Mouse (Mus musculus) liver, embryonic 16.5 days (tissue): ENCODE results near the gene Dagla. TPM values are rescaled to one million over a fixed set of nuclear protein-coding genes. Genes with fewer than 3 reads are reported as not detected.

Source experiments
- ATAC-seq: fragments of 200-750 bp; cut with Nextera tagmentation; 2 replicates; pipeline ENCODE4 v1.8.0; 2017; ENCODE audit warnings: low read depth, mild to moderate bottlenecking, moderate number of reproducible peaks, moderate library complexity
- H3K27ac ChIP-seq: fragments of 300-500 bp; sonication (generic); 2 replicates; pipeline ENCODE4 v1.5.1; 2014; ENCODE audit warnings: mild to moderate bottlenecking, low read length
- H3K27me3 ChIP-seq: fragments of 300-500 bp; sonication (generic); 2 replicates; pipeline ENCODE4 v1.6.1; 2014; ENCODE audit warnings: low read depth, low read length, mixed read lengths; ENCODE audit not compliant: control insufficient read depth, insufficient read depth
- H3K36me3 ChIP-seq: fragments of 300-500 bp; sonication (generic); 2 replicates; pipeline ENCODE4 v1.6.1; 2014; ENCODE audit warnings: mild to moderate bottlenecking; ENCODE audit not compliant: control insufficient read depth, insufficient read depth
- H3K4me1 ChIP-seq: fragments of 300-500 bp; sonication (generic); 2 replicates; pipeline ENCODE4 v1.6.1; 2014; ENCODE audit warnings: low read depth, low read length, mixed read lengths; ENCODE audit not compliant: control insufficient read depth
- H3K4me2 ChIP-seq: fragments of 300-500 bp; sonication (generic); 2 replicates; pipeline ENCODE4 v1.6.1; 2014; ENCODE audit warnings: low read depth, low read length, mixed read lengths
- H3K4me3 ChIP-seq: fragments of 300-500 bp; sonication (generic); 2 replicates; pipeline ENCODE4 v1.5.1; 2014; ENCODE audit warnings: low read depth, mild to moderate bottlenecking, low read length
- H3K9ac ChIP-seq: fragments of 300-500 bp; sonication (generic); 2 replicates; pipeline ENCODE4 v1.6.1; 2014; ENCODE audit warnings: low read depth, low read length
- H3K9me3 ChIP-seq: fragments of 300-500 bp; sonication (generic); replicated peaks from 2 replicates; pipeline ENCODE4 v1.6.1; 2016; ENCODE audit warnings: low read length; ENCODE audit not compliant: control insufficient read depth
- WGBS: fragments of 180-500 bp; shearing (Covaris S2); extraction: QIAGEN DNeasy Blood & Tissue Kit; methylation state at CpG from one replicate; pipeline ENCODE4 v1.1.7; 2014; ENCODE audit not compliant: insufficient replicate concordance; 5-methylcytosine and 5-hydroxymethylcytosine counted together
- polyA plus RNA-seq: library from polyadenylated mRNA; unstranded; fragments of >200 nt; fragmentation: Nextera tagmentation; extraction: Ambion mirVana; gene quantifications from 2 replicates; pipeline ENCODE4 v1.2.1, GENCODE M21; 2015

Gene Dagla
- polyA plus RNA-seq, 1 experiment from 2014 or later, result 0.32 TPM

- Histone ChIP-seq H3K4me3 (no peak overlapping the region), H3K36me3 (no peaks in the 10 kb centered on the region), H3K4me2 (no peak overlapping the region), H3K9me3 (no peaks in the 10 kb centered on the region), H3K27me3 (peaks cover 22% of the 10 kb centered on the region), H3K9ac (no peak overlapping the region), H3K4me1 (no peaks in the 10 kb centered on the region; the same call in none of the 2 replicates), H3K27ac (no peak overlapping the region)
- no peak for ATAC-seq
- WGBS, result 70% methylated on average over 3 of the region's 3 CpGs
Measured at GRCm38 (mm10) chr19:10302852-10303251, 1.8 kb downstream of the Dagla start.

DNA sequence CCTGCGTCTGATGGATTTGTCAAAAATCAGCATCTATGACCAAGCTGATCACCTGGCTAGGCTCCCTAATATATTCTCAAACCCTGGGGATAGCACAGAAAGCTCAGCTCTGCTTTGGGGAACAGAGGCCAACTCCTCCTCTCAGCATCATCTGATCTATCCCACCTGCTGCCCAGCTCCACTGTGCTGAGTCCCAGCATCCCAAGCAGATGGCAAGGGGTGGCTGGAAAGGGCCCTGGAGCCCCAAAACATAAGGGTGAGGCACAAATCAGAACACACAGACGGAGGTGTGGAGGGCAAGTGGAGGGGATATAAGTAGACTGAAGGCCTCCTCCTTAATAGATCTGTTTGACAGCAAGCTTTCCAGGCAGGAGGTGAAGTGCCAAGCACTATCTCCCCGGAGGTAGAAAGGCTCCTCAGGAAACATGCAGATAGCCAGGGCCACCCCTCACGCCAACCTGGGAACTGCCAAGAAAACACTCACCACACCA, 2.8 kb downstream of the Dagla start:
- Histone ChIP-seq H3K4me1 (no peaks in the 10 kb centered on the region; the same call in none of the 2 replicates), H3K27ac (no peak overlapping the region), H3K4me3 (no peak overlapping the region), H3K9me3 (no peaks in the 10 kb centered on the region), H3K36me3 (no peaks in the 10 kb centered on the region), H3K9ac (no peak overlapping the region), H3K27me3 (peaks cover 22% of the 10 kb centered on the region), H3K4me2 (no peak overlapping the region)
- 57% methylated on average over 4 of the region's 4 CpGs for WGBS
- ATAC-seq, result no peak

DNA sequence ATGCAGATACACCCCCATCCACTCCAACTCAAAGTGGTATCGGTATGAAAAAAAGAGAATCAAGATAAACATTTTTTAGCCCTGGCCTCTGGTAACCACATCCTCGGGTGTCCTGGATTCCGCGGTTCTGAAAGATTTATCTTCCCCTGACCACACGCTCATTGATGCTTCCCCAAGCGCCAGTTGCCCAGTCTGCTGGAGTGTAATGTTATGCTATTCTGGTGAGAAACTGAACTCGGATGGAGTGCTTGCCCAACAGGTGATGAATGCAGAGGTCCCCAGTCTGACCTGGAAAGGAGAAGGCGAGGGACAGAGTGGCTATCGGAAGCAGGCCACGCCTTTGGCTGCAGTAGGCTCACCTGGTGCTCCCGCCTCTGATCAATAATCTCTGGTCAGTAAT, 3.4 kb downstream of the Dagla start:
- Histone ChIP-seq H3K27me3 (peaks cover 19% of the 10 kb centered on the region), H3K27ac (no peak overlapping the region), H3K4me1 (no peaks in the 10 kb centered on the region; the same call in none of the 2 replicates), H3K4me3 (no peak overlapping the region), H3K4me2 (no peak overlapping the region), H3K36me3 (no peaks in the 10 kb centered on the region), H3K9ac (no peak overlapping the region), H3K9me3 (no peaks in the 10 kb centered on the region)
- WGBS, result 25% methylated on average over 11 of the region's 11 CpGs
- ATAC-seq, result no peak

DNA sequence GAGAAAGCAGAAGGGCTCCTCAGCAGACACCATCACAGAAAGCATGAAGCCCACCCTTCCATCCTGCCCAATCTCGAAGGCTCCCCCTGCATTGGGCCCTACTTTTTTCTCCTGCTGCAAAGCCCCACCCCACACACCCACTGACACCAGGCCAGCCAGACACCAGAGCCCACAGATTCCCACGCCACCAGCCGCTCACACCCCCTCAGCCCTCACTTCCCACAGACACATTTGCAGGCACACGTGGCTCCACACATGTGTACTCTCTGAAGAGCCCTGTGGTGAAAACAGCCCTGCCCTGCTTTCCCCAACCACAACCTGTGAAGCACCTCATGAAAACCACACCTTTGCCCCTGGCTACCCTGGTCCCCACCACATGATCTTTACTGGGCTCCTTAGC, 3.9 kb downstream of the Dagla start:
- no peak for ATAC-seq
- Histone ChIP-seq H3K9ac (no peak overlapping the region), H3K27me3 (peaks cover 19% of the 10 kb centered on the region), H3K4me1 (no peaks in the 10 kb centered on the region; the same call in none of the 2 replicates), H3K36me3 (no peaks in the 10 kb centered on the region), H3K9me3 (no peaks in the 10 kb centered on the region), H3K4me3 (no peak overlapping the region), H3K27ac (no peak overlapping the region), H3K4me2 (no peak overlapping the region)
- 37% methylated on average over 4 of the region's 4 CpGs for WGBS

- Histone ChIP-seq H3K9me3 (no peaks in the 10 kb centered on the region), H3K36me3 (no peaks in the 10 kb centered on the region), H3K9ac (no peak overlapping the region), H3K4me1 (no peaks in the 10 kb centered on the region), H3K27ac (no peak overlapping the region), H3K4me3 (no peak overlapping the region), H3K27me3 (no peaks in the 10 kb centered on the region), H3K4me2 (no peak overlapping the region)
- 53% methylated on average over 4 of the region's 4 CpGs for WGBS
- no peak for ATAC-seq
Measured at GRCm38 (mm10) chr19:10298268-10298667, 6.4 kb downstream of the Dagla start.

GRCm38 (mm10) chr19:10297041-10297503, 7.6 kb downstream of the Dagla start:
- WGBS, result 28% methylated on average over 8 of the region's 8 CpGs
- ATAC-seq, result peak; percentile 17; the same call in 1 of the 2 replicates
- Histone ChIP-seq H3K4me3 (no peak overlapping the region), H3K4me1 (no peaks in the 10 kb centered on the region), H3K9me3 (no peaks in the 10 kb centered on the region), H3K36me3 (no peaks in the 10 kb centered on the region), H3K9ac (no peak overlapping the region), H3K27me3 (no peaks in the 10 kb centered on the region), H3K4me2 (no peak overlapping the region), H3K27ac (no peak overlapping the region)

- H3K36me3 ChIP-seq, result no peaks in the 10 kb centered on the region
- H3K4me1 ChIP-seq, result no peaks in the 10 kb centered on the region; the same call in 1 of the 2 replicates
- H3K4me3 ChIP-seq, result no peak overlapping the region
- 33% methylated on average over 5 of the region's 5 CpGs for WGBS
- H3K27ac ChIP-seq, result no peak overlapping the region
- no peaks in the 10 kb centered on the region for H3K27me3 ChIP-seq
- ATAC-seq, result no peak
- no peak overlapping the region for H3K4me2 ChIP-seq
- H3K9me3 ChIP-seq, result no peaks in the 10 kb centered on the region
- no peak overlapping the region for H3K9ac ChIP-seq
Measured at GRCm38 (mm10) chr19:10296306-10296705, 8.4 kb downstream of the Dagla start.

GRCm38 (mm10) chr19:10294631-10295562, 9.8 kb downstream of the Dagla start:
- 36% methylated on average over 20 of the region's 20 CpGs for WGBS
- Histone ChIP-seq H3K27me3 (no peaks in the 10 kb centered on the region), H3K36me3 (no peaks in the 10 kb centered on the region), H3K27ac (peak overlapping the region; percentile 25; the same call in 1 of the 2 replicates), H3K4me3 (no peak overlapping the region), H3K4me2 (no peak overlapping the region), H3K4me1 (peaks cover 4% of the 10 kb centered on the region), H3K9me3 (no peaks in the 10 kb centered on the region), H3K9ac (no peak overlapping the region)
- peak; percentile 16; the same call in 1 of the 2 replicates for ATAC-seq

DNA sequence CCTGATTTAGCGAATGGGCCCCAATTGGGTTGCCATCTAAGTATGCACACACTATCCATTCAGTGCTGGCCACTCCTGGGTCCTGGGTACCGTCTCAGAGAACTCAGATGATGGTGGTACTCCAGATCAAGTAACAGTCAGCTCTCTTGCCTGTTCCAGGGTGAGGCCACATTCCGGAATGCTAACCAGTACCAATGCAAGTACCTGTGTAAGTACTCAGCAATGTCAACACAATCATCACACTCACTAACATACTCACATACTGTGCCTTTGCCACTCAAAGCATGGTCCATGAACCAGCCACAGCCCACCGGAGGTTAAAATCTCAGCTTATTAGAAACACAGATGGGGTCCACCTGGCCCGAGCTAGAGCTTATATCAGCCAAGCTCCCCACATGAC, 10.7 kb downstream of the Dagla start:
- H3K27me3 ChIP-seq, result no peaks in the 10 kb centered on the region
- peaks cover 4% of the 10 kb centered on the region for H3K4me1 ChIP-seq

More for the DNA sequence above, 10.7 kb downstream of the Dagla start:
- WGBS, result 61% methylated on average over 5 of the region's 5 CpGs
- Histone ChIP-seq H3K9ac (no peak overlapping the region), H3K27ac (no peak overlapping the region), H3K36me3 (no peaks in the 10 kb centered on the region), H3K4me3 (no peak overlapping the region), H3K4me2 (no peak overlapping the region), H3K9me3 (no peaks in the 10 kb centered on the region)
- ATAC-seq, result no peak
